Mouse (Mus musculus) midbrain, postnatal 0 days (tissue): ENCODE results near the gene Praf2. TPM values are rescaled to one million over a fixed set of nuclear protein-coding genes. Genes with fewer than 3 reads are reported as not detected.
A peak's percentile ranks its signal among the peaks of the same experiment; 100 is the strongest.
"Not testable (repeated sequence)": the region's sequence is repeated elsewhere in the genome, so short reads cannot be mapped to it uniquely, and the experiment has no call there.

ENCODE experiments used
- ATAC-seq: fragments of 200-750 bp; cut with Nextera tagmentation; 2 replicates; pipeline ENCODE4 v1.8.0; 2017; ENCODE audit warnings: moderate number of reproducible peaks, mild to moderate bottlenecking, moderate TSS enrichment, moderate library complexity; ENCODE audit not compliant: low FRiP score
- DNase-seq: peaks from one replicate; pipeline ENCODE4 v3.0.0-alpha.2; 2015; ENCODE audit warnings: low spot score
- H3K27ac ChIP-seq: fragments of 300-500 bp; sonication (generic); 2 replicates; pipeline ENCODE4 v1.5.1; 2014; ENCODE audit warnings: low read depth, mild to moderate bottlenecking, low read length, mixed read lengths
- H3K27me3 ChIP-seq: fragments of 300-500 bp; sonication (generic); 2 replicates; pipeline ENCODE4 v1.6.1; 2014; ENCODE audit warnings: low read length, control low read depth, mixed read lengths; ENCODE audit not compliant: insufficient read depth
- H3K36me3 ChIP-seq: fragments of 300-500 bp; sonication (generic); 2 replicates; pipeline ENCODE4 v1.6.1; 2014; ENCODE audit warnings: low read length, control low read depth, mixed read lengths; ENCODE audit not compliant: insufficient read depth
- H3K4me1 ChIP-seq: fragments of 300-500 bp; sonication (generic); 2 replicates; pipeline ENCODE4 v1.6.1; 2014; ENCODE audit warnings: mild to moderate bottlenecking, control low read depth, antibody characterized with exemption, low read length, mixed read lengths; ENCODE audit not compliant: insufficient read depth
- H3K4me2 ChIP-seq: fragments of 300-500 bp; sonication (generic); 2 replicates; pipeline ENCODE4 v1.6.1; 2014; ENCODE audit warnings: low read depth, mild to moderate bottlenecking, low read length, mixed read lengths; ENCODE audit not compliant: poor library complexity, severe bottlenecking
- H3K4me3 ChIP-seq: fragments of 300-500 bp; sonication (generic); 2 replicates; pipeline ENCODE4 v1.5.1; 2014; ENCODE audit warnings: low read depth, mild to moderate bottlenecking, low read length, moderate library complexity
- H3K9ac ChIP-seq: fragments of 300-500 bp; sonication (generic); replicated peaks from 2 replicates; pipeline ENCODE4 v1.6.1; 2014; ENCODE audit warnings: mild to moderate bottlenecking, low read length, moderate library complexity, mixed read lengths; ENCODE audit not compliant: poor library complexity, severe bottlenecking
- H3K9me3 ChIP-seq: fragments of 300-500 bp; sonication (generic); 2 replicates; pipeline ENCODE4 v1.6.1; 2016; ENCODE audit warnings: low read length, control low read depth
- CTCF ChIP-seq: IDR thresholded peaks from 2 replicates; pipeline ENCODE4 v1.5.1; 2016; ENCODE audit warnings: antibody characterized with exemption, mild to moderate bottlenecking
- WGBS: fragments of 180-500 bp; shearing (Covaris S2); extraction: QIAGEN DNeasy Blood & Tissue Kit; methylation state at CpG from one replicate; pipeline ENCODE4 v1.1.7; 2014; 5-methylcytosine and 5-hydroxymethylcytosine counted together
- polyA plus RNA-seq: library from polyadenylated mRNA; unstranded; fragments of >200 nt; fragmentation: Nextera tagmentation; extraction: Ambion mirVana; gene quantifications from 2 replicates; pipeline ENCODE4 v1.2.1, GENCODE M21; 2015
- total RNA-seq: library from RNA; depleted of rRNA; stranded (reverse); fragments of >200 nt; gene quantifications from 2 replicates; pipeline ENCODE4 v1.2.3, GENCODE M21; 2014

Gene Praf2
- total and polyA plus RNA-seq, 2 experiments from 2014 or later: 134 to 136 TPM

DNA sequence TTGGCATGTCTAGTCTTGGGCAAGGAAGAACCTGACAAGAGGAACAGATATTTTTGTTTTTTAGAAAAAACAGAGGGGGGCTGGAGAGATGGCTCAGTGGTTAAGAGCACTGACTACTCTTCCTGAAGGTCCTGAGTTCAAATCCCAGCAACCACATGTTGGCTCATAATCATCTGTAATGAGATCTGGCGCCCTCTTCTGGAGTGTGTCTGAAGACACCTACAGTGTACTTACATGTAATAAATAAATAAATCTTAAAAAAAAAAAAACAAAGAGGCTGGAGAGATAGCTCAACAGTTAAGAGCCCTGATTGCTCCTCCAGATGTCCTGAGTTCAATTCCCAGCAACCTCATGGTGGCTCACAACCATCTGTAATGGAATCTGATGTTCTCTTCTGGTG, 12.2 kb upstream of the Praf2 start:
- not testable (repeated sequence) for H3K4me1 ChIP-seq, H3K36me3 ChIP-seq, H3K9me3 ChIP-seq, ATAC-seq, H3K9ac ChIP-seq, DNase-seq, H3K4me2 ChIP-seq, H3K4me3 ChIP-seq, H3K27ac ChIP-seq, H3K27me3 ChIP-seq
- 24% methylated on average over 1 of the region's 1 CpGs for WGBS
- TF ChIP-seq CTCF: peak; percentile 8; the same call in 1 of the 2 replicates

DNA sequence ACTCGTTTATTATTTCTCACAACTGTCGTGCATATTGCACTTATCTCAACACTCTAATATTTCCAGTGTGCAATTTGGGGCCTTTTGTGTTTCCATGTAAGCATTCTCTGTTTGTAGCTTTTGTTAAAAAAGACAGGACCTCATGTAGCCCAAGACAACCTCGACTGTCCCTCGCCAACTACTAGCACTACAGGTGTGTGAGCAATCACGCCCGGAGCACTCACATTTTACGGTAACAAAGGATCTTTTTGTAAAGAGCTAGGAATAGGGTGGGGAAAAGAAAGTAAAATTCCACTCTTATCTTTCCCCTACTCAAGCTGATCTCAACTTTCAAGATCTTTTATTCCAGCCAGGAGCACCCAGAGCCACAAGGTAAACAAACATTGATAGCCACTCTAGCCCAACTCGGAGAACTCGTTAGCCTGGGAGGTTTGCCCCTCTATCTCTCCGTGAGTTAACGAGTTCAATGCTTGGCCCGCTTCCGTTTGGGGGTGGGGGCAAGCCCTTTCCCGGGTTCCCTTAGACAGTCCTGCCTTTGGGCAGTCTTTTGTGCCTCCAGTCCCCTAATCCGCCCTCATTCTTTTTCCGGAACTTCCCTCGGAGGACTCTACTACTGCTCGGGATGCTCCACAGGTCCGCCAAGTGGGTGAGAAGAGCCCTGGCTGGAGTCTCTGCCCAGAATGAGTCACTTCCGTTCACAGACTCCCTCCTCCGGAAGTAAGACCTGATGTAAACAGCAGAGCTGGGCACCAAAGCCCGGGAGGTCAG, 6.5 kb upstream of the Praf2 start, which contains the start of gene Gm45208:
Gene Gm45208, plus strand, starts transcription at position 732 of the 768 bp plus-strand sequence.
- Histone ChIP-seq H3K4me2 (peak within 1 kb of the TSS; percentile 61), H3K27me3 (no peaks in the 10 kb centered on the region), H3K9me3 (no peaks in the 10 kb centered on the region), H3K4me3 (peak within 1 kb of the TSS; percentile 48), H3K4me1 (no peaks in the 10 kb centered on the region), H3K9ac (peak within 1 kb of the TSS; percentile 50), H3K27ac (peak within 1 kb of the TSS; percentile 73), H3K36me3 (no peaks in the 10 kb centered on the region)
- TF ChIP-seq CTCF: no peak
- 26% methylated on average over 22 of the region's 22 CpGs for WGBS
- DNase-seq (peak; percentile 84), ATAC-seq (peak; percentile 86)

- Histone ChIP-seq H3K27ac (peak overlapping the region; percentile 73), H3K4me3 (peak overlapping the region; percentile 48), H3K27me3 (no peaks in the 10 kb centered on the region), H3K4me1 (no peaks in the 10 kb centered on the region), H3K9me3 (no peaks in the 10 kb centered on the region), H3K36me3 (0 out of 2 replicates have a peak, but pooled peaks cover 3% of the 10 kb centered on the region), H3K9ac (peak overlapping the region; percentile 50), H3K4me2 (peak overlapping the region; percentile 61)
- WGBS: 27% methylated on average over 11 of the region's 11 CpGs
- no peak for TF ChIP-seq CTCF
- ATAC-seq (no peak; the same call in 1 of the 2 replicates), DNase-seq (no peak)
Measured at GRCm38 (mm10) chrX:7722282-7722611, 6.0 kb upstream of the Praf2 start.

GRCm38 (mm10) chrX:7722691-7723090, 5.5 kb upstream of the Praf2 start:
- TF ChIP-seq CTCF: no peak
- Histone ChIP-seq H3K27me3 (no peaks in the 10 kb centered on the region), H3K4me3 (peak overlapping the region; percentile 48), H3K4me1 (no peaks in the 10 kb centered on the region), H3K9me3 (no peaks in the 10 kb centered on the region), H3K9ac (0 out of 2 replicates have a peak overlapping the region, but pooled peaks have one; percentile 50), H3K27ac (no peak overlapping the region), H3K36me3 (0 out of 2 replicates have a peak, but pooled peaks cover 3% of the 10 kb centered on the region), H3K4me2 (peak overlapping the region; percentile 61)
- WGBS: 39% methylated on average over 4 of the region's 4 CpGs
- DNase-seq (no peak), ATAC-seq (no peak)

DNA sequence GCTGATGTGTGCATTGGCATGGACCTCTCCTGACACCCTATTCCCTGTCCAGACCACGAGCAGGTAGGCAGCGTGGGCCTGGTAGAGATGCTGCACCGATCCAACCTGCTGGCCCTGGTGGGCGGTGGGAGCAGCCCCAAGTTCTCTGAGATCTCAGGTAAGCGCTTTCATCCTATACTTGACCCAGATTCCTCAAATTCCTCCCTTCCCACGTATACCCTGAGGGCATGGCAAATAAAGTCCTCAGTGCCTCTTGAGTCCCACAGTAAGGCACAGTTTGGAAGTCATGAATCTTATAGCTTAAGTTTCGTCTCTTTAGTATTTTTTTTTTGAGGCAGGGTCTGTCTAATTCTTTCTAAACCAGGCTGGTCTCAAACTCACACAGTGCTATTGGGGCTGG, 4.1 kb upstream of the Praf2 start:
- H3K9me3 ChIP-seq: no peaks in the 10 kb centered on the region
- H3K4me2 ChIP-seq: no peak overlapping the region
- no peaks in the 10 kb centered on the region for H3K27me3 ChIP-seq
- ATAC-seq: no peak
- H3K27ac ChIP-seq: no peak overlapping the region
- no peak overlapping the region for H3K9ac ChIP-seq
- WGBS: 87% methylated on average over 6 of the region's 7 CpGs
- H3K4me3 ChIP-seq: no peak overlapping the region
- 0 out of 2 replicates have a peak, but pooled peaks cover 3% of the 10 kb centered on the region for H3K36me3 ChIP-seq
- no peak for DNase-seq
- no peaks in the 10 kb centered on the region for H3K4me1 ChIP-seq
- TF ChIP-seq CTCF: no peak

DNA sequence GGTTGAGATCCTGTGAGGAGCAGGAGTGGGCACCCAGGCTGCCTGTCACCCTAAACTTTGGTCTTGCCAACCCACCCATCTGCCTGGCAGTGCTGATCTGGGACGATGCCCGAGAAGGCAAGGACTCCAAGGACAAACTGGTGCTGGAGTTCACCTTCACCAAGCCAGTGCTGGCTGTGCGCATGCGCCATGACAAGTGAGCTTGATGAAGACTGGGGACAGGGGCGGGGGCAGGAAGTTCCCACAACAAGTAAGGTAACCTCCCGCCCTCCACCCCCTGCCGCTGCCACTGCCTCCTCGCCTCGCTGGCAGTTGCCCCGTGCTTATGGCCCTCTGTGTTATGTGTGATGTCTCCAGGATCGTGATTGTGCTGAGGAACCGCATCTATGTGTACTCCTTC, 2.4 kb upstream of the Praf2 start:
- Histone ChIP-seq H3K4me2 (no peak overlapping the region), H3K36me3 (0 out of 2 replicates have a peak, but pooled peaks cover 3% of the 10 kb centered on the region), H3K27ac (no peak overlapping the region), H3K4me1 (no peaks in the 10 kb centered on the region), H3K27me3 (no peaks in the 10 kb centered on the region), H3K4me3 (no peak overlapping the region), H3K9ac (no peak overlapping the region), H3K9me3 (no peaks in the 10 kb centered on the region)
- ATAC-seq (no peak), DNase-seq (no peak)
- no peak for TF ChIP-seq CTCF
- 84% methylated on average over 12 of the region's 12 CpGs for WGBS
